In genomic region chr4:99151885-99152558, GRCm38 (mm10) we compare ENCODE assay signal across 12 mouse cellular contexts. TPM values are rescaled to one million over a fixed set of nuclear protein-coding genes. Genes with fewer than 3 reads are reported as not detected.
DNase-seq lines count a peak whose midpoint lies in the region; ATAC-seq lines count a peak whose summit lies in the region.
"Had no signal": no experiment of that assay in that cellular context is flagged by ENCODE, and none has a peak within 500 bp of the region (broad histone marks: within the 10 kb centered on the region; RNA-seq: fewer than 3 reads in every experiment).

No protein-coding gene starts in this region.

- H3K4me3 ChIP-seq in lung, embryonic 15.5 days, result no peak overlapping the region
- H3K4me3 ChIP-seq in intestine, embryonic 16.5 days (ENCODE audit: low read length), result no peak overlapping the region
- H3K4me3 ChIP-seq in midbrain, embryonic 16.5 days (ENCODE audit: low read depth, low read length), result no peak overlapping the region

- H3K9ac ChIP-seq in lung, embryonic 15.5 days, result no peak overlapping the region
- peak overlapping the region; percentile 33; the same call in 1 of the 2 replicates for H3K9ac ChIP-seq in intestine, embryonic 16.5 days (ENCODE audit: low read depth, low read length)
- no peak overlapping the region for H3K9ac ChIP-seq in midbrain, embryonic 16.5 days (ENCODE audit: low read depth, low read length)

- 49% methylated on average over 4 of the region's 4 CpGs for WGBS in lung, embryonic 15.5 days
- WGBS in intestine, embryonic 16.5 days, result 16% methylated on average over 4 of the region's 4 CpGs
- WGBS in large intestine, adult 2 months, result 9% methylated on average over 4 of the region's 4 CpGs
- WGBS in midbrain, embryonic 16.5 days, result 52% methylated on average over 4 of the region's 4 CpGs

- H3K4me2 ChIP-seq in lung, embryonic 15.5 days, result no peak overlapping the region
- peak overlapping the region; percentile 12; the same call in 1 of the 2 replicates for H3K4me2 ChIP-seq in intestine, embryonic 16.5 days (ENCODE audit: low read depth, low read length)
- no peak overlapping the region for H3K4me2 ChIP-seq in midbrain, embryonic 16.5 days (ENCODE audit: low read length)
- H3K4me2 ChIP-seq: heart, embryonic 11.5 days had no signal

- DNase-seq in lung, postnatal 14 days, result no peak
- DNase-seq in large intestine, adult 2 months (ENCODE audit: low read depth, low spot score), result peak; percentile 58
- no peak for DNase-seq in layer of hippocampus, postnatal 25 days (ENCODE audit: extremely low spot score in 1 of 2, low spot score in 1 of 2)
- DNase-seq in layer of hippocampus, adult 11-12 months (ENCODE audit: low spot score), result no peak
- DNase-seq: cerebellum, adult 8-10 months; lung, postnatal 4 days; thymus, postnatal 14 days had no signal

- H3K27me3 ChIP-seq in lung, embryonic 15.5 days, result peaks cover 3% of the 10 kb centered on the region
- no peaks in the 10 kb centered on the region for H3K27me3 ChIP-seq in intestine, embryonic 16.5 days (replicated peaks; ENCODE audit: control insufficient read depth, insufficient read depth, low read length)
- no peaks in the 10 kb centered on the region for H3K27me3 ChIP-seq in midbrain, embryonic 16.5 days (ENCODE audit: control insufficient read depth, insufficient read depth, low read depth, low read length)

- H3K27ac ChIP-seq in lung, embryonic 15.5 days, result peak overlapping the region; percentile 19; the same call in 1 of the 2 replicates
- peak overlapping the region; percentile 95 for H3K27ac ChIP-seq in intestine, embryonic 16.5 days (ENCODE audit: low read length)
- no peak overlapping the region for H3K27ac ChIP-seq in midbrain, embryonic 16.5 days (ENCODE audit: low read length)

- H3K36me3 ChIP-seq in lung, embryonic 15.5 days, result no peaks in the 10 kb centered on the region
- no peaks in the 10 kb centered on the region for H3K36me3 ChIP-seq in intestine, embryonic 16.5 days (ENCODE audit: control insufficient read depth, insufficient read depth, low read length)
- H3K36me3 ChIP-seq in midbrain, embryonic 16.5 days (ENCODE audit: control insufficient read depth, insufficient read depth, low read length), result no peaks in the 10 kb centered on the region

- H3K4me1 ChIP-seq in lung, embryonic 15.5 days, result peaks cover 8% of the 10 kb centered on the region
- peaks cover 13% of the 10 kb centered on the region for H3K4me1 ChIP-seq in intestine, embryonic 16.5 days (ENCODE audit: control insufficient read depth, insufficient read depth, low read length)
- H3K4me1 ChIP-seq in midbrain, embryonic 16.5 days (ENCODE audit: control insufficient read depth, insufficient read depth, low read length), result no peaks in the 10 kb centered on the region

- no peak for ATAC-seq in lung, embryonic 15.5 days (ENCODE audit: borderline replicate concordance, extremely low read depth, low FRiP score, low TSS enrichment)
- peak; percentile 91 for ATAC-seq in intestine, embryonic 16.5 days
- ATAC-seq in midbrain, embryonic 16.5 days, result no peak
- ATAC-seq: hindbrain, embryonic 16.5 days had no signal

- H3K9me3 ChIP-seq in lung, embryonic 15.5 days, result no peaks in the 10 kb centered on the region
- no peaks in the 10 kb centered on the region for H3K9me3 ChIP-seq in intestine, embryonic 16.5 days (ENCODE audit: control insufficient read depth, low read length)
- H3K9me3 ChIP-seq in midbrain, embryonic 16.5 days (replicated peaks; ENCODE audit: control insufficient read depth, low read length, poor library complexity, severe bottlenecking), result no peaks in the 10 kb centered on the region

RNA-seq across cellular contexts. Expression of gene Dock7, which starts 31.3 kb away (rescaled TPM):
- 48.7 and 50.4 TPM in 2 replicates for polyA plus RNA-seq in lung, embryonic 15.5 days (2015; fragmentation: Nextera tagmentation; extraction: Ambion mirVana)
- 32.8 and 34.9 TPM in 2 replicates for polyA plus RNA-seq in intestine, embryonic 16.5 days (2015; fragmentation: Nextera tagmentation; extraction: Ambion mirVana)
- polyA plus RNA-seq in large intestine, adult 2 months (2012; rRNA removed), result 18.0 and 25.3 TPM in 2 replicates
- 10 to 100 TPM; 30.7 to 37.4 TPM for total RNA-seq in layer of hippocampus, postnatal 25 days (2021)
- polyA plus RNA-seq in midbrain, embryonic 16.5 days (2015; fragmentation: Nextera tagmentation; extraction: Ambion mirVana), result 64.4 and 74.4 TPM in 2 replicates

RNA-seq across cellular contexts. Expression of gene Atg4c, which starts 41.7 kb away (rescaled TPM):
- 12.2 and 12.7 TPM in 2 replicates for polyA plus RNA-seq in lung, embryonic 15.5 days (2015; fragmentation: Nextera tagmentation; extraction: Ambion mirVana)
- polyA plus RNA-seq in intestine, embryonic 16.5 days (2015; fragmentation: Nextera tagmentation; extraction: Ambion mirVana), result 15.0 and 15.7 TPM in 2 replicates
- polyA plus RNA-seq in large intestine, adult 2 months (2012; rRNA removed), result 4.0 and 7.0 TPM in 2 replicates
- total RNA-seq in layer of hippocampus, postnatal 25 days (2021), result 10 to 100 TPM; 32.5 to 35.1 TPM
- 20.6 and 21.3 TPM in 2 replicates for polyA plus RNA-seq in midbrain, embryonic 16.5 days (2015; fragmentation: Nextera tagmentation; extraction: Ambion mirVana)
